Comparison of ENCODE assay signal across 8 mouse cellular contexts in genomic region chr7:124129019-124129418, GRCm38 (mm10).
DNase-seq lines count a peak whose midpoint lies in the region; ATAC-seq and TF ChIP-seq lines count a peak whose summit lies in the region.

No protein-coding gene starts in this region.

- peak; percentile 75 for TF ChIP-seq CTCF in forebrain, postnatal 0 days (IDR thresholded peaks at IDR 0.05; ENCODE audit: low read depth)

- no peak overlapping the region for H3K9ac ChIP-seq in forebrain, postnatal 0 days

- no peaks in the 10 kb centered on the region for H3K27me3 ChIP-seq in heart, embryonic 10.5 days (ENCODE audit: insufficient read depth, poor library complexity, severe bottlenecking)
- H3K27me3 ChIP-seq in forebrain, postnatal 0 days (ENCODE audit: insufficient read depth, low read length) = no peaks in the 10 kb centered on the region

- no peak overlapping the region for H3K4me3 ChIP-seq in heart, embryonic 10.5 days
- no peak overlapping the region for H3K4me3 ChIP-seq in forebrain, postnatal 0 days (ENCODE audit: low read depth, low read length)

- peak; percentile 1 for DNase-seq in heart, adult 8-10 months (ENCODE audit: low spot score)
- DNase-seq in heart, embryonic 10.5 days (ENCODE audit: low spot score) = no peak
- DNase-seq in right cerebral cortex, adult 2 months (ENCODE audit: low spot score in 2 of 2) = peak; percentile 26 to 42
- DNase-seq in right cerebral cortex, adult 18-20 months = no peak
- DNase-seq in forebrain, postnatal 0 days = peak; percentile 79
- peak; percentile 56 for DNase-seq in mesoderm, embryonic 11.5 days (ENCODE audit: low read depth, low spot score)
- DNase-seq in spleen, postnatal 10 days (ENCODE audit: low spot score in 2 of 2) = no peak

- H3K9me3 ChIP-seq in heart, embryonic 10.5 days = no peaks in the 10 kb centered on the region
- H3K9me3 ChIP-seq in forebrain, postnatal 0 days (ENCODE audit: low read length) = no peaks in the 10 kb centered on the region

- H3K36me3 ChIP-seq in heart, embryonic 10.5 days = no peaks in the 10 kb centered on the region
- no peaks in the 10 kb centered on the region for H3K36me3 ChIP-seq in forebrain, postnatal 0 days (ENCODE audit: insufficient read depth)

- no peaks in the 10 kb centered on the region for H3K4me1 ChIP-seq in heart, embryonic 10.5 days
- H3K4me1 ChIP-seq in forebrain, postnatal 0 days (ENCODE audit: insufficient read depth) = peaks cover 10% of the 10 kb centered on the region

- peak; percentile 55 for ATAC-seq in forebrain, postnatal 0 days
- no peak for ATAC-seq in monocyte, adult 5-6 weeks (replicated peaks; ENCODE audit: insufficient number of reproducible peaks, low FRiP score, low TSS enrichment, poor library complexity, severe bottlenecking)

- no peak overlapping the region for H3K27ac ChIP-seq in heart, embryonic 10.5 days
- H3K27ac ChIP-seq in forebrain, postnatal 0 days (ENCODE audit: low read depth, low read length) = no peak overlapping the region

- H3K4me2 ChIP-seq in forebrain, postnatal 0 days (ENCODE audit: low read depth) = no peak overlapping the region

- WGBS in heart, embryonic 10.5 days = 0% methylated on average over 2 of the region's 2 CpGs
- 9% methylated on average over 2 of the region's 2 CpGs for WGBS in forebrain, postnatal 0 days

Comparison
In these comparisons a context has a peak if more than half of its experiments do, and no peak if none do; other contexts are left out.
1. DNase-seq: peak in heart, adult 8-10 months (single experiment), right cerebral cortex, adult 2 months (2 of 2), forebrain, postnatal 0 days (single experiment) and mesoderm, embryonic 11.5 days (single experiment); none in heart, embryonic 10.5 days (single experiment), right cerebral cortex, adult 18-20 months (single experiment) and spleen, postnatal 10 days (0 of 2).